Mouse (Mus musculus) c-Kit-negative CD71-positive TER-119-positive erythroid progenitor cells, embryonic 14.5 days (primary cell): ENCODE results near the gene Syt16.
A peak's percentile ranks its signal among the peaks of the same experiment; 100 is the strongest.

Experiments used
- DNase-seq: peaks from one replicate; pipeline ENCODE4 v3.0.0-alpha.2; 2013; ENCODE audit warnings: low read depth, low spot score

The Syt16 gene

DNA sequence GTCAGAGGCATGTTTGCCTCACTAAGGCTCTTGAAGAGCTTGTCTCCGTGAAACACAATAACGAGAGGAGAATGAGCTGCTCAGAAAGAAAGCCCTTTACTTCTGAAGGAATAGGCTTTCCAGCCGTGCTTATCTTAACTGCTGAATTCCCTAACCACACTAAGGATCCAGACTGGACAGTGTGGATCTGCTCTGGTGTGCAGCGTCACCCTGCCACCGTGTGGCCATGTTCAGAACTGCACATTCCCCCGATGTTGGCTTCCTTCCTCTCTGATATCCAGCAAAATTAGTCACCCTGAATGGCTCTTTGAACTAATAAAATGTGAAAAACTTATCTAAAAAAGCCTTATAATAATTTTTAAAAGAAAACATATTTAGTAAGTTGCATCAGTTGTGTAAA is 16.3 kb downstream of the Syt16 start:
- DNase-seq = peak; percentile 12

DNA sequence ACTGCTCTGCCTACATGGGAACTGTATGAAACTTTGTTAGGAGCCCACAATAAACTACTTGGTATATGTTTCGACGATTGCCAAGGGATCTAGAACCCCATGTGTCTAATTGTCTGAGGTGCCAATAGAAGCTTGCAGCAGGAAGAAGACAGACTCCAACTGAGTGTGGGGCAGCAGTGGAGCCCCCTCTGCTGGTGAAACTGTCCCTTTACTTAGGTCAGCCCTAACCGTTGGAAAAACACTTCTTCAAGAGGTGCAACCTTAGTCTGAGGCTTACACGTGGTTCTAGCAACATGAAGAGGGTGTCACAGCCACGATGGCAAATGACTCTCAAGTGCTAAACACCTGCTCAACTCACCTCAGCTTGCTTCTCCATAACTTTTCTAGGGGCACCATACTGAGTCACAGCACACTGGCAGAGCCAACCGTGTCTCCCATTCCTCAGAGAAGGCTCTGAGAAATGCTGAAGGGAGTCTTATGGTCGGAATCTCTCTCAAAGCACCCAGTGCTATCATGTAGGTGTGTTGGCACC is 17.3 kb downstream of the Syt16 start:
- peak; percentile 11 for DNase-seq

DNA sequence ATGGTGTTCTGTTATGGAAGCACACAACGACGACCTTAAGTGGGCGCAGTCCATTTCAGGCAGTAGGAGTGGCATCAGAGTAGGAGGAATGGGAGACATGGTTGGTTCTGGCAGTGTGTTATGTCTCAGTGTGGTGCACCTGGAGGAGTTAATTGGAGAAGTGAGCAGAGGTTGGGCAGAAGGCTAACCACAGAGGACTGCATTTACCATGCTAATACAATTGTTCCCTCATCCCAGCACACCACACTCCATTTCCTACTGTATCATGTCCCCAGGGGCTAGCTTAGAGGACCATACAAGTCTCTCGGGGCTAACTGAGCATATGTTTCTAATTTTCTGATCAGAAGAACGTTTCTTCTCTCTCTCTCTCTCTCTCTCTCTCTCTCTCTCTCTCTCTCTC is 18.0 kb downstream of the Syt16 start:
- DNase-seq = no peak

DNA sequence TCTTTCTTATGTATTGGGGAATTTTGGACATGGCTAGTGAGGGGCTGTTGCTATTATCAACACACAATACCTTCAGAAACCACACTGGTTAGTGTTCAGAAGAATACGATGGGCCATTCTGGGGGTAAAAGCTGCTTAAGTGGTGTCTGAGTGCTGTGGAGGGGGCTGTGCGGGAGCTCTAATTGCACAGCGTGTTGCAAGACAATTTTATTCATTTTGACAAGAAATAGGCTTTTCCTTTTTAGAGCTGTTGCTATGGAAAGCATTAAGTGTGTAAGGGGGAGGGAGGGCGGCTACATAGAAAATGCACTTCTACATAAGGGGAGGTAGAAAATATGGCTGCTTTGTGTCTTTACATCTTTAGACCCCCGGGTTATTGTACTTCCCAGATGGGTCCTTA is 25.8 kb downstream of the Syt16 start:
- DNase-seq = no peak

DNA sequence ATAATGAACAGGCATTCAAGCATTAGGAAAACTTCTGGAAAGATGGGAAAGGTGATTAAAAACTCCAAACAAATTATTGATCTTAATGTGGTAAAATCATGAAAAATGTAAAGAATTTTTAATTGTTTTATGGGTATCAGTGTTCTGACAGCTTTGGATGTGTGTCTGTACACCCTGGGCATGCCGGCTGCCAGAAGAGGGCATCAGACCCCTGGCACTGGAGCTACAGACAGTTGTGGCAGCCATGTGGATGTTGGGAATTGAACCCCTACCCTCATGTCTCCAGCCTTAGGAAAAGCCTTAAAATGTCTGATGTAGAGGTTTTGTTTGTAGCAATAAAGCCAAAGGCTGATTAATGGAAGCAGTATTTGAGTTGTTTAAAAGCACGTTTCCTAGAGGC is 27.5 kb downstream of the Syt16 start:
- DNase-seq = no peak

DNA sequence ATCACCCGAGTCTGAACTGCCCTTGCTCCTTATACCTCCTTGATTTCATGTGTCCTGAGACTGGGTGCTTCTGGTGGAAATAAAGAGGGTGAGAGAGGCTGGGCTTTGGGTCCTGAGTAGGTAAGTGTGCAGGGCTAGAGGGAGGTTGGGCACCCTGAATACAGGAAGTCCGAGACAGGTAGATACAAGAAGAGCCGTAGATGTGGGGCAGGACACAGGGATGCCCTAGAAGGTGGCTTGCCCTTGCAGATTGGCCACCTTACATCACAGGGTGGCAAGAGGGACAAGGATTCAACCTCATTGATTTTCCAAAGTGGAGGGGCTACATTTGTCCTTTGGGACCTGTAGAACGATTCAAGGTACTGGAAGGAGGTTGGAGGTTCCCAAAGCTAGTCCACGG is 45.8 kb downstream of the Syt16 start:
- DNase-seq = no peak

DNA sequence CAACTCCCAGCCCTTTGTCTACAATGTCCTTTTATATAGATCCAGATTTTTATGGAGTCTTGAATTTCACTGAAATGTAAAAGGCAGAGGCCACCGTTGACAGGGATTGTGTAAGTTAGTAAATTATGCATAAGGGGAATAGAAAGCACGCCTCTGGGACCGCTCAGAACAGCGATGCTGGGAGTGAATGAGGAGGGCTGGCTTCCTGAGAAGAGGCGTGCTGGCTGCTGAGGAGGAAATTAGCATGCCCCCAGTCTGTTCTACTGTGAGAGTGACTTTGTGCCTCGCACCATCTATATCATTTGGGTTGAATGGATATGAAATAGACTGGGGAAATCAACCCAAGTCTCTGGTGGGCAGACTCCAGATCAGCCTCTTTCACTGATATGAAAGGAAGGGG is 46.3 kb downstream of the Syt16 start:
- DNase-seq = no peak

DNA sequence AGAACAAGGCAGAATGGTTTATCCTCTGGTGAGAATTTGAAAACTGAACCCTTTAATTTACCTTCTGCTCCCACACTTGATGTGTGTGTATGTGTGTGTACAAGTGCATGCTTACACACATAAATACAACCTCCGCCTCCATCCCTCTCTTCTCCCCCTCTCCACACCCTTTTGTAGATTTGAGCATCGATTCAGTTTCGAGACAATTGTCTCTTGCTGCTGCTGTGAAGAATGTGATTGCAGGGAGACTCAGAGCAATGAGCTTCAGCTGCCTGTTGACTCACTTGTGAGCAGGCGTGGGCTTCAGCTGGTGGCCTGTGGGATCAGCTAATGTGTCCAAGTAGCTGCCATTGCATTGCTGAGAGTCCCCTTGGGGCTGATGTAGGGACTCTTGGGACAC is 46.8 kb downstream of the Syt16 start:
- no peak for DNase-seq

DNA sequence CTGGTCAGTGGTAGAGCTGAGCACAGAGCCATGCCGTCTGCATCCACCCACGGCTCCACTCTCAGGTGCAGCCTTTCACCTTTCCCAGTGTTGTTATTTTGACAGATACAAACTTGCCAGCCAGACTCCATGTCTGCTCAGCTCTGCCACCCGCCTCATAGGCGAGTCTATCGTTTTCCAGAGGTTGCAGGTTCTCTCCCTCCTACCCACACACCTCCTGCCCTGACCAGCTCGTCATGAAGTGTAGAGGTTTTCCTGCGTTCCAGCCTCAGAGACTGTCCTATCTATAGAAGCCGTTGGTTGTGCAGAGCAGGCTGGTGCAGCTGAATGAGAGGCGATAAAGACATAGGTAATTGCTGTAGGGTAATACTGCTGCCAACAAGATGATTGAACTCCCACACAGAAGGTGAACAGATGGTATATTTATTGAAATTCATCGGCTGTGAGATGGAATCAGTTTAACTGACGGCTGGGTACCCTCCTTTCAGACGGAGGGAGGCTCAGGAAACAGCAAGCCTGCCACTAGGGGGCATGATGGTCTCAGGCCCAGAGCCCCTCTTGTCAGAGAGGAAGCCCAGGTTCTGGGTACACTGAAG is 58.0 kb downstream of the Syt16 start:
- DNase-seq = no peak

DNA sequence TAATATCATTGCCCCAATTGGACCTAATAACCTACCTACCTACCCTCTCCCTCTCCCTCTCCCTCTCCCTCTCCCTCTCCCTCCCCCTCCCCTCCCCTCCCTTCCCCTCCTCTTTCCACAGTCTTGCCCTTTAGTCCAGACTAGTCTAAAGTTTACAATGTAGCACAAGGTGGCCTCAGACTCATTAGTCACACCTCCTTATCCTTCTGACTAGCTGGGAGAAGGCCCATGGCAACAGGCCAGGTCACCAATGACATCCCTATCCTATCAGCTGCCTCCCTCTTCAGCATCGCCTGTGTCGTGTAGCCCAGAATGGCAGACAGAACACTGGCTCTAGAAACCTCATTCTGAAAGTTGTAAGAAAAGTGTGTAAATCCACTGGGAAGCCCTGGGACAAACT is 58.7 kb downstream of the Syt16 start:
- no peak for DNase-seq

DNA sequence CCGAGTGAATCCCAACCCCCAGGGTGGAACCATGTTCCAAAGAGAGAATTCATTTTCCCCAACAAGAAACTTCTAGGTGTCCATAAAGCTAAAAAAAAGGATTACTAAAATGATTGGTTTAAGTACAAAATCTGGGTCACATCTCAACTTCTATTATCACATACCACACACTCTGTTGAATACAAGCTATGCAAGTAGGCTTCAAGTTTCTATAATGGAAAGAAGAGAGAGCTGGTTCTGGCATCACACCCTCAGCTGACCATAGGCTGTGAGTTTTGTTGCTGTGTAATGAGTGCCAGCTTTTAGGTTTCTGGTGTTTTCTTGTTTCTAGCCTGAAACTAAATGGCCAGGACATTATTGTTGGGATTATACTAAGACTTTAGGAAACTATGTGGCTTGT is 65.1 kb downstream of the Syt16 start:
- DNase-seq = no peak

DNA sequence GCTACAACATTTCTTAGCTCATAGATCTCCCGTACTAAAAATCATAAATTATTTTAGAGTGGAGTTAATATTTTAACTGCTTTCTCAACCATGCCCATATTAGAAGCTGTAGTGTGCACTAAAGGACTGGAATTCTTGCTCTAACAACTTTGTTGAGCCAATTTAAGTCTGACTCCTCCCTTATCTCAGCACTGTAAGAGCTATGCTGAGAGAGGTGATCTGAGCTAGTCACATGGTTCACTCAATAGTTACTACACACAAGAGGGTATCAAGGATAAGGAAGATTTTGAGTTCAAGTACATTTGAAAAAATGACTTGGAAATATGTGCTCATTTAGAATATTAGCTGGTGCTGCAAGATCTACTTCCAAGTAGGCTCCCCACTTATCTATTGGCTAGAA is 71.5 kb downstream of the Syt16 start:
- DNase-seq = no peak

DNA sequence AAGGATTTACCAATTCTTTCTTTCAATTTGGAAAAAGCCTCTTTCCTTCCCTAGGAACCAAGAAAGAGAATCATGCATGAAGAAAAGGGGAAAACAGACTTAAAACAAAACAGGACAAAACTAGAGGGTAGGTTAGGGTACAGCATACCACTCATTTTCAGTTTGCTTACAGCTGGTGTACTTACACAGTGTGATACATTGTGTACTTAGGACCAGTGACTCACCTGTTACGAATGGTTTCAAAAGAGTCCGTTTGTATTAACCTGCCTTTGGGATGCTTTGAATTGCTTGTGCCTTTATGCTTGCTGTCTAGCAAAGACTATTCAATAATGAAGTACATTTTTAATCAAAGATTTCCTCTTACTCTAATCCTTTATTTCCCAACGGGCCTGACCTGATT is 78.1 kb downstream of the Syt16 start:
- DNase-seq = no peak

DNA sequence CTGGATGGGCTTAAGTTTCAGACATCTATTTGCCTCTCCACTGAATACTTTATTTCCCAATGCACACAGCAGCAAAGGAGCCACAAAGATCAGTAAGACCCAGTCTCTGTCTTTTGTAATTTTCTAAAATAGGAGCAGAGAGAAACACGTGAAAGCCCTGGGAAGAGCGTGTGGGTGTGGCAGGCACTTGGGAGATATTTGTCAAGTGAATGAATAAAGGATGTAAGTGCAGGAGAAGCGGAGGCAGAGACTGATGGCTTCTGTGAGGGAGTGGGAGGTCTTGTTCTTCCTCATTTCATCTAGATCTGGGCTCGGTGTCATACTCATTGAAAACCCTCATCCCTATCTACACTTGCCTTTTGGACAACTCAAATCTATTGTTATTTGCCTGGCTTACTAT is 78.6 kb downstream of the Syt16 start:
- DNase-seq = no peak

DNA sequence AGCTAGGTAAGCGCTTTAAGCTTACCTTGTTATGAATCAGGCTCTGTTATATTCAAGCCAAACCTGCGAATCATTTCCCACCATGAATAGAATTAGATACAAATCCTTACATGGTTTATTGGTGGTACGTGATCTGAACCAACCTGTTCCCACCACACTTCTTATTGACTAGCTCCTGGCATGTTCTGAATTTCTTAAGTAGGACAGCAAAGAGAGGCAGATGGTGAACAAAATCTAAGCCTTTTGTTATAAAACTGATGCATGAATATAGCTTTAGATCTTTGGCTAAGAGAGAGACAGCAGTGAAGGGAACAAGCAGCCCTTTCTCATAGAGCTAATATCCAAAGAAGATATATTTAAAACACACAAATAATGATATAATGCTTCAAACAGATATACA is 83.7 kb downstream of the Syt16 start:
- no peak for DNase-seq

DNA sequence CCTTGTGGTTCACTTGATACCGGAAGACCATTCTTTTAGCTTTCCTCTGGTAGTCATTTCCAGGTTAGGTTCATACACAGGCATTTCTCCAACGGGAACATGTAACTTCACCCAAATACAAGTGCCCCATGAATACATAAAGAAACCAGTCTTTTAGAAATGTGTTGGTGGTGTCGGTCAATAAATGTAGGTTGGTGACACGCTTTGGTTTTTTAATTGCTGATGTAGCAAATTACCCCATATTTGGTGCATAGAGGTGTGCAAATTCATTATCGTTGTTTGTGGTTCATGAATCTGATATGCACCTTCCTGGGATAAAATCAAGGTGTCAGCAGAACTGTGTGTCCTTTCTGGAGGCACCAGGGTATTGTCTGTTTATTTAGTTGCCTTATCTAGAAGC is 86.9 kb downstream of the Syt16 start:
- DNase-seq = no peak

DNA sequence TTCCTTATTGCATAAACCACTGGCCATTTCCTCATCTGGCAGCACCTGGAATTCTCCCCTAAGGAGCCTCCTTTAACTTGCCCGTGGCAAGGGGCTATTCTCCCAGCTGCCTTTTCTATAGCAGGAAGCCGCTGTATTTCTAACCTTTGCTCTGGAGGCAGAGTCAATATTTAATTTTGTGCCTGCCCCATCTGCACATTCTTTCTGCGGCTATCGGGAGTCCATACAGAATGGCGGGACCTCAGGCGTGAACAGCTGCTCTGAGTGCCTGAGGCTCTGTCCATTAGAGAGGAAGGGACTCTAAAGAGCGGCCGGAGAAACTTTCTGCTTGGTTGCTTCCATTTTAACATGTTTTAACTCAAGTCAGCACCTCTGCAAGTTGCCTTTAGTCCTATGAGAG is 89.6 kb downstream of the Syt16 start:
- DNase-seq = no peak

DNA sequence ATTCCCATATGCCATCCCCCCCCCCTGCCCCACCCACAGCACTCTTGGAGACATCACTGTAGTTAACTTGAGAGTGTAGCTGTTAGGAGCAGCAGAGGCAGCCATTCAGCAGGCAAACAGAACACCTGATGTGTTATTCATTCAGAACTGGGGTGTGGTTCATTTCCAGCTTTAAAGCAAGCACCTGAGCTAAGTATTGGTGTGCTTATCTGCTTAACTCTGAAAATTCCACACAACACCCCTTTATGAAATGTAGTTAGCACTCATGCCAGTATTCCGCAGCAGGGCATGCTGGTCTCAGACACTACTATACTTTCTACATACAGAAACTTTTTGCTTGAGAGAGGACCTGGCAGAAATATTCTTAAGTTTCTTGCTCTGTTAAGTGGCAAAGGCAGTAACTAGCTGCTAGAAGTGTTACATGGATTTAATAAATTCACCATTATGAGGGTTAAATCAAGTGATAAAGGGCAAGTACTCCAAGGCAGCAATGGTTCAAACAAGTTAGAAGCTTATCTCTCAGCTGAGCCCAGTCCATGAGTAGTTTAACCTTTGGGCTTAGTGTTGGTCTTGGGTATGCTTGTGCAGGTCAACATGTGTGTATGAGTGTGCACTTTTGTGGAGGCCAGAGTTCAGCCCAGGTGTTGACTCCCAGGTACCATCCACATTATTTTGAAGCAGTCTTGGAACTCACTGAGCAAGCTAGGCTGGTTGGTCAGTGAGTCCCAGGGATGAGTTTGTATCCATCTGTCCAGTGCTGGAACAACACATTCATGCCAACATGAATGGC is 92.1 kb downstream of the Syt16 start:
- DNase-seq = no peak

DNA sequence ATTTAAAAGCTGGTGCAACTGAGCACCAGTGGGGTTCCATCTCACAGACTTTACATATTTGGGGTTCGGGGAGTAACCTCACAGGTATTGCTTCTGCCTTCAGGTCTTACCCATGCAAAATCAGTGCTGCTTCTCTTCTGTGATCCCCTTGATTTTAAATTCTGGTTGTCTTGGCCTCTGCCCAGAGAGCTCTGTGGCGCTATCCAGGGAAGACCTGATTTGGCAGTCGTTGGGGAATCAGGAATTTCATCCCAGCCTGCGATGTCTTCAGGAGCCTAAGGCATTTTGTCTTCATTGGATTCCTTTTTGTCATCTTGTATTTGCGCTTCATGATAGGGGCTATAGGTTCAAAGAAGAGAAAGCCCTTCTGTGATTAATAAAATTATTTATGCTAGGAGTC is 95.1 kb downstream of the Syt16 start:
- no peak for DNase-seq

DNA sequence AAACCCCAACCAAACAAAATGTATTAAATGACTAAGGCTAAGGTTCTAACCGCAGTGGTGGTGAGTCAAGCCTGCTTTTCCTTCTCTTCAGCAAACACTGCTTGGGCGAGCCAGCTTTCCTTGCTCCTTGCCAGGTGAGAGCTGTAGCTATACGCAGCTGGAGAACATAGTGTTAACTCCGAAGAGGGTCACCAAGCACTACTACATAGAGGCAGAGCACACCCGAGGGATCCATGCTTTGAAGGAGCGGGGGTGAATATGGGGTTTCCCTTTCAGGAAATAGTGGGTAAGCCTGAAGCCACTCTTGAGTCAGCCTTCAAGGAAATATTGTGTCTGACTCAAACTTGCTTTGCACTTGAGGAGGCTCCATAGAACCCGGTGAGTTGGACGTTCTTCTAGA is 95.6 kb downstream of the Syt16 start:
- DNase-seq = no peak

DNA sequence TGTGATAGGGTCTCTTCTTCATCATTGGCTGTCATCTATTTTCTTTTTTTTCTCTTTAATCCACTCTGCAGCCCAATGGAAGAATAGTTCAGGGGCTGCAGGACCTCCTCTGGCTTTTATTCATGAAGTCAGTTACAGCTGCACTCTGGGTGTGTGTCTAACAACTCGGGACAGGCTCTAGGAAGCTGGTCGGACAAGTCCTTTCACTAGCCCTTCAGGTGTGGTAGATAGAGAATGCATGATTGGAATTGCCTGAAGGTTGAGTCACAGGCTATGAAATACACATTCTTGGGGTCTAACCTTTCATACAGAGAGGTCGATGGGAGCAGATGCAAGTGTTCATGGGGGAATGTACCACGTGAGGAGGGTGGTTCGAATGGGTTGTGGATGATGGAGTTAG is 97.2 kb downstream of the Syt16 start:
- no peak for DNase-seq

DNA sequence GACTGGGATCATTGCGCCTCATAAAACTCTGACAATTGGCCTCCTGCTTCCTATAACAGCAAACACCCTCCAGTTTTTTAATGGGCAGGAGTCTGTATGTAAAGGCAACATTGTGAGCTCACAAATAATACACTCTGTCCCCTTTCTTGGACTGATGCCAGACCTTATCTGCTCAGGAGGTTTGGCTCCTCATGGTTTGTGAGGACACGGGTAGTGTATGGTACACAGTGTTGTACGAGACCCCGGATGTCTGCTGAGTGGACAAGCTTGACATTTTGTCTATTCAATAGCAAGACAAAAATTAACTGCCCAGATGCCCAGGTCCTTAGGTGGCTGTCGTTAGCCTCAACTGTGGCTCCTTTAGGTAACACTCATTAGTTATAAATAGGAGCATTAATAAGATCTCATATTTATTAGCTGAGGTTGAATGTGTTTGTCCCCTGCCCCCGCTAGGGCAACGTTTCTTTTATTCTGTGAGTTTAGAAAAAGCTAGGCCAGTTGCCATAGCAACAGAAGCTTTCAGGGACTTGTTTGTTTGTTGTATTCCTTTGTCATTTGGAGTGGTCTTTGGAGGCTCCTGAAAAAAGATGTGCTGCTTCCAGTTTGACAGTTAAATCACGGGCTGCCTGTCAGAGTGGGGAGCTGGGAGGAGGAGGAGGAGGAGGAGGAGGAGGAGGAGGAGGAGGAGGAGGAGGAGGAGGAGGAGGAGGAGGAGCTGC is 101.3 kb downstream of the Syt16 start:
- DNase-seq = no peak
